11 mouse cellular contexts compared by ENCODE assay signal in the genomic region with DNA sequence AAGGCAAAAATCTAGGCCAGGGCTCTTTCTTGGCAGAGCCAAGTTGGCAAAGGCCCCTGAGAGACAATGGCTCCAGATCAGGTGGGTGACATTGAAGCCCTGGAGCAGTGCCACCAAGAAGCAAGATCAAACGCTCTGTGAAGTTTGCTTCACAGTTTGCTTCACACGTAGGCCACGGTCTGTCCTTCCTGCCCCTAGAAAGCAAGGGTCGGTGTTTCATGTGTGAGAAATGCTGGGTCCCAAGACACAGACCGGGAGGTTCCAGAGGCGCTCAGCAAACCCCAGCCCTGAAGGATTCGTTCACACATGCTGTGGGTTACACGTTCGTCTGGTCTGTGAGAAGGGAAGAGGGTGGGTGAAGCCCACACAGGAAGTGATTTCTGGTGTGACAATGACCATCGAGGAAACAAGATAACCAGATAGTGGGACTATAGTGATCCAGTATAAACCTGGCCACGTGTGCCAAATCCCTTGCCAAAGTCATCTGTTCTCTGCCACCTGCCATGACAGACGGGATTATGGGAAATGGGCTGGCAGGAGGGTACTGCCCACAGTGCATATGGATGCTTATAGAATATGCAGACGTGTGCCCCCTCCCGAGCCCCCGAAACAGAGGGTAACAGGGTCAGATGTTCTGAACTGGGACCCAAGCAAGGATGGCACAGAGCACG. TPM values are rescaled to one million over a fixed set of nuclear protein-coding genes. Genes with fewer than 3 reads are reported as not detected.
DNase-seq lines count a peak whose midpoint lies in the region; ATAC-seq lines count a peak whose summit lies in the region.
"Had no signal": no experiment of that assay in that cellular context is flagged by ENCODE, and none has a peak within 500 bp of the region (broad histone marks: within the 10 kb centered on the region; RNA-seq: fewer than 3 reads in every experiment).

No protein-coding gene starts in this region.

- H3K27ac ChIP-seq in brown adipose tissue, adult 24 weeks (replicated peaks; ENCODE audit: low read depth, low read length), result 0 out of 2 replicates have a peak overlapping the region, but pooled peaks have one; percentile 1
- H3K27ac ChIP-seq: liver, embryonic 14.5 days had no signal

- H3K4me3 ChIP-seq in brown adipose tissue, adult 24 weeks (ENCODE audit: insufficient read depth, low read depth, low read length), result no peak overlapping the region

- intact Hi-C loops in left cerebral cortex, postnatal 4 days (cut with DNase I), result no loop called here

- ATAC-seq in inflammation-experienced regulatory T-cells, adult 6 months, result no peak

- peak; percentile 54 for DNase-seq in cerebellum, adult 11-12 months
- no peak for DNase-seq in cerebellum, postnatal 4 days (ENCODE audit: low spot score in 2 of 2)
- DNase-seq in left cerebral cortex, postnatal 4 days, result peak; percentile 41
- DNase-seq in left cerebral cortex, adult 18-20 months (ENCODE audit: low spot score in 2 of 2), result no peak
- DNase-seq in naive thymus-derived CD4-positive, alpha-beta T cell, adult 2 months (ENCODE audit: low read depth), result peak; percentile 70
- DNase-seq in layer of hippocampus, adult 11-12 months (ENCODE audit: low spot score), result no peak
- DNase-seq: heart, postnatal 14 days; kidney, adult 18-20 months had no signal

- H3K4me1 ChIP-seq in brown adipose tissue, adult 24 weeks (ENCODE audit: control insufficient read depth, insufficient read depth, insufficient read length, low read length), result peaks cover 48% of the 10 kb centered on the region

RNA-seq across cellular contexts. Expression of gene Smad3, which starts 37.9 kb away (rescaled TPM):
- total RNA-seq in left cerebral cortex, postnatal 4 days (2021), result 10 to 100 TPM; 16.0 to 20.4 TPM
- 10 to 100 TPM; 58.2 to 70.2 TPM for total RNA-seq in left cerebral cortex, adult 18-20 months (2021)
- polyA plus RNA-seq in brown adipose tissue, adult 24 weeks (2012; ENCODE audit: insufficient read depth, insufficient read length, missing spikeins), result 6.3 and 10.3 TPM in 2 replicates
- 10 to 100 TPM; 16.5 to 24.6 (median 16.8) TPM for polyA plus RNA-seq in inflammation-experienced regulatory T-cells, adult 6 months (2017; shearing (Covaris generic))

Comparison
In these comparisons a context has a peak if more than half of its experiments do, and no peak if none do; other contexts are left out.
1. DNase-seq: peak in cerebellum, adult 11-12 months (single experiment), left cerebral cortex, postnatal 4 days (single experiment) and naive thymus-derived CD4-positive, alpha-beta T cell, adult 2 months (single experiment); none in cerebellum, postnatal 4 days (0 of 2), left cerebral cortex, adult 18-20 months (0 of 2) and layer of hippocampus, adult 11-12 months (single experiment).